Mouse (Mus musculus) layer of hippocampus, postnatal 36 days (tissue): ENCODE measurements around the gene Cyp27b1. TPM values are rescaled to one million over a fixed set of nuclear protein-coding genes. Genes with fewer than 3 reads are reported as not detected.
A peak's percentile ranks its signal among the peaks of the same experiment; 100 is the strongest.

ENCODE experiments used
- DNase-seq, 2 experiments: peaks; one replicate each; pipeline ENCODE4 v3.0.0; 2022
- total RNA-seq, 2 experiments: library from RNA; stranded (reverse); gene quantifications; 2 replicates each; pipeline ENCODE4 v1.2.3; 2021

The Cyp27b1 gene
- 1 to 10 TPM; 1.6 to 1.7 TPM for total RNA-seq

DNA sequence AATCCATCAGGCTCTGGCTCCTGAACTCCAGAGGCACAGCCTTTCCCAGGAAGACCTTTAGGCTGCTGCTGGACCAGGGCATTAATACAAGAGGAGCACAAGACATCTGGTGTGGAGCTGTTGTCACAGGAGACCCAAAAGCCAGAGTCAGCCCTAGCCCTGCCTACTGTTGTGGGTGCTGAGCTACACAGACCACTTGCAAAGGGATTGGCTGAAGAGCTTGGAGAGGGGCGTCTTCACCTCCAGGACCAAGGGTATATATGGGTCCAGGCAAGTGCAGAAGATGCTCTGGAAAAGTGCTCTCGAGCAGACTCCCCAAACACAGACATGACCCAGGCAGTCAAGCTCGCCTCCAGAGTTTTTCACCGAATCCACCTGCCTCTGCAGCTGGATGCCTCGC is at the start of gene Cyp27b1:
TSS of gene Cyp27b1 (plus strand) at position 297 of the 400 bp plus-strand sequence.
- DNase-seq: no peak

DNA sequence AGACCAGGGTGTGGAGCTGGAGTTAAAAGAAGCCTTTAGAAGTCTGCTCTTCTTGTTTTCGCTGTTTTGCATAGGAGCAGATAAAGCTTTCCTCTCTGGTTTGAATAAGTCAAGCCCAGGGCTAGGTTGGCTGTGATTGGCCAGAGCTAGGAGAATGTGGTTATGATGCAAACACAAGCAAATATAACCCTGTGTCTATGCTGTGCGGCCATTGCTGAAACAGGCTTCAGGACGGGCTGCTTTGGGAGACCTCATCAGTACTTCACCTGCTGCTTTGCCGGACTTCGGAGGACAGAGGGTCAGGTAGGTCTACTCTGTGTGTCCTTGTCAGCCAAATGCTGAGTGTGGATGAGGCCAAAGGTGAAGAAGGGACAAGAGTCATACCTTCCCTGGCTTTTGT is 47.5 kb upstream of the Cyp27b1 start, which contains the start of gene Avil:
TSS of gene Avil (plus strand) at position 181 of the 400 bp plus-strand sequence.
- DNase-seq: no peak

DNA sequence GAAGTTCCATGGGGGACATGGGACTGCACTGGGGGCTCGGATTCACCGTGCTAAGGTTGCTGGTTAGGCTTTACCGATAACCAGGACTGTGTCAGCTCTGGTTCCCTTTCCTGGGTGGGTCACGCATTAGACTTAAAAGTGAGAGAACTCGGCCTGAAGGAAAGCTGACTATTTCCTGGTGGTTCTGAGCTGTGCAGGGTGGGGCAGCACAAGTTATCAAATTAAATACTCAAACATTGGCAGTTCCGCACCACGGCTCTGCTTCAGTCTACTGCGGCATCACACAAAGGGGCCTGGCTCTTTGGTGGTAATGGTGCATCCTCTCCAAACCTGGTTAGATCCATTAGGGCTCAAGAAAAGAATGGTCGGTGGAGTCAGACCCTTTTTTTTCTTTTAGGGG is 46.8 kb upstream of the Cyp27b1 start:
- DNase-seq: no peak

DNA sequence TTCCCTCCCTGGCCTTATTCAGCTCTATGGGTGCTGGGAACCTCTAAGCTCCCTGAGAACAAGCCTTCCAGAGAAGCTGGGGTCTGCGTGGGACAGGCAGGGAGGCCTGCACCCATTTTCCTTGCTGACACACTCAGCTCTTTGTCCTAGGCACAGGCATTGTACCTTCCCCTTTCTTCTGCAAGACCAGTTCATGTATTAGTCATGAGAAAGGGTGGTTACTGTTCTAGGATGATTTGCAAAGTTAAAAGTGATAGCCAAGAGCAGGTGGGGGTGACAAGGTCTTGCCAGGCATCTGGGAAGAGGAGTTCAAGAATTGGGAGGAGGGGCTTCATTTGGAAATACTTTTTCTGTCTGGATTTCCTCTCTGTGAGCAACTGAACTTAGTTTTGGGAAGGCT is 46.0 kb upstream of the Cyp27b1 start:
- DNase-seq: no peak

DNA sequence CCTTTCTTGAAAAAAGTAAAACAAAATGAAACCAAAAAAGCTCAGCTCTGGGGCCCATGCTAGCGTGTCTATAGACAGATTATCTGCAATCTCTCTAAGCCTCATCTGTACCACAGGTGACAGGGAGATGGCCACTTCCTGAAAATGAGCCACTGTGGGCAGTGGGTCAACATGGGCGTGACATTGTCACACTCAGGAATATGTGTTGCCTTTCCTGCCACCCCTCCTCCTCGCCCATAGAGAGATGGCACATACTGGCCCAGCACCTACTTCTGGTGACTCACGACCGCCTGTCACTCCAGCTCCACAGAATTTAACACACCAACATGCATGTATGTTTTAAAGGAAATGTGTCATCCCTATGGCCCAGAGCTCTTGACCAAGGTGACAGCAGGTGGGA is 45.3 kb upstream of the Cyp27b1 start:
- DNase-seq: no peak

DNA sequence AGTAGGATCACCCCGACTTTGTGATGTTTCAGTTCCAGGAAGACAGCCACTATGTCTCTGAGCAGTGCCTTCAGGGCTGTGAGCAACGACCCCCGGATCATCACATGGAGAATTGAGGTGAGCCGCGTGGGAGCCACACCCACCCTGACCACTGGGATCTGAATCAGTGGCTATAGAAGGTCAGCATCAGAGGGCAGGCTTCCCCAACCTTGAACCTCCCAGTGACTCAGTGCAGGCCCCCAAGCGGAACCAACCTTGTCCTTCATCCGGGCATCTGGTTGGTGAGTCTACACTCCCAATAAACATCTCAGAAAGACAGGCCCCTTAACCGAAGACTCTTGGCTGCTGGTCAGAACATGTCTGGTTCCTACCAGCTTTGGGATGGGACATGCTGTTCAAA is 44.7 kb upstream of the Cyp27b1 start:
- DNase-seq: no peak

DNA sequence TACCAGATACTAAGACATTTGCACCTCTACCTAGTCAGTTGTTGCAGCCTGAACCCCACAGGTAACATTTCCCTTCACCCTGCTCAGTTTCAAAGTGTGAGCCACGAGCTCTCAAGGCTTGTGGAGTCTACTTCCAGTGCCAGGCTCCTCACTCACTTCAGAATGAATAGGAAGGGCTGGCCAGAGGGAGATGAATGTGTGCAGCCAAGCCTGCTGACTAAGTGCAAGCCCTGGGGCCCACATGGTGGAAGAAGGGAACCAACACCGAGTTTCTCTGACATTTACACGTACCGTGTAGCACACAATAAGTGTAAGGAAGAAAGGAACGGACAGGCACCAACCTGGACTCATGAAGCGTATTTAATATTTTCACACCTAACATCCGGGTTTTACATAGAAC is 44.2 kb upstream of the Cyp27b1 start:
- no peak for DNase-seq

DNA sequence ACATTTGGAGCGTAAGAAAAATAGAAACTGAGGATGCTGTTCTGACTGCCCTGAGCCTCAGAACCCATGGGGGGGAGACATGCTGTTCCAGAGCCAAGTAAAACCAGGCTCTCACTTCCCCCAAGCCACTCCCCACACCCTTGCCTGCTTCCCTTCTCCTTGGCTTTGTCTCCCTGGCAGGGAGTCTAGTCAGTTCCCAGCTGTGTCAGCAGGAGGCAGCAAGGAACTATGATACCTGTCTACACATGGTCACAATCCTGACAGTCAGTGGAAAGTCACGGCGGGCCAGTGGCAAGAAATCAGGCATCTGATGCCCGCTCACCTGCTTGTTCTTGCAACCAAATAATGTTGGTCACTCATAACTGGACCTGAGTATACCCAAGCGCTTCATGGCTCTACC is 31.6 kb upstream of the Cyp27b1 start:
- no peak for DNase-seq

DNA sequence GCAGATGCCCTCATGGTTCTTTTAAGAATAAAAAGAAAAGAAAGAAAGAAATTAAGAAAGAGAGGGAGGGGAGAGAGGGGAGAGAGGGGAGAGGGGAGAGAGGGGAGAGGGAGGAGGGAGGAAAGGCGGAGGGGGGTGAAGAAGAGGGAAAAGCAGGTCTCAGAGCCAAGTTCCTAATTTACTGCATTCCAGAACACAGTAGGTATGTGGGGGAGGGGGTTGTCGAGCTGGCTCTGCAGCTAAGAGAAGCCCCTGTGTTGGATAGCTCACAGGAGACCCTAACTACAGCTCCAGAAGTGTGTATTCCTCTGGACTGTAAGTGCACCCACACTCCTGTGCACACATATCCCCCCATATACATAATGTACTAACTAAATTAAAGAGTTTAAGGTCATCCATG is 31.0 kb upstream of the Cyp27b1 start:
- DNase-seq: no peak

DNA sequence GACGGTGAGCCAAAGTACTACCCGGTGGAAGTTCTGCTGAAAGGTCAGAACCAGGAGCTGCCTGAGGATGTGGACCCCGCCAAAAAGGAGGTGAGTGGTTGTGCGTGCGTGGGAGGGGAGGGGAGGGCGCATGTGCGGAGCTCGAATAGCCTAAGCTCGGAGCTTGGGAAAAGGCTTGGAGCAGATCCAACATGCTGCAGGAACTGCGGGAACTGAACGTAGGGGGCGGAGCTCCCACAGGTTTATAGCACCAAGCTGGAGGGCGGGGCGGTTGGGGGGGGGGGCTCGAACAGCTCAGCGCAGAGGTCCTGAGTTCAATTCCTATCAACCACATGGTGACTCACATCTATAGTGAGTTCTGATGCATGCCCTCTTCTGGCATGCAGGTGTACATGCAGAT is 29.6 kb upstream of the Cyp27b1 start:
- DNase-seq: no peak

DNA sequence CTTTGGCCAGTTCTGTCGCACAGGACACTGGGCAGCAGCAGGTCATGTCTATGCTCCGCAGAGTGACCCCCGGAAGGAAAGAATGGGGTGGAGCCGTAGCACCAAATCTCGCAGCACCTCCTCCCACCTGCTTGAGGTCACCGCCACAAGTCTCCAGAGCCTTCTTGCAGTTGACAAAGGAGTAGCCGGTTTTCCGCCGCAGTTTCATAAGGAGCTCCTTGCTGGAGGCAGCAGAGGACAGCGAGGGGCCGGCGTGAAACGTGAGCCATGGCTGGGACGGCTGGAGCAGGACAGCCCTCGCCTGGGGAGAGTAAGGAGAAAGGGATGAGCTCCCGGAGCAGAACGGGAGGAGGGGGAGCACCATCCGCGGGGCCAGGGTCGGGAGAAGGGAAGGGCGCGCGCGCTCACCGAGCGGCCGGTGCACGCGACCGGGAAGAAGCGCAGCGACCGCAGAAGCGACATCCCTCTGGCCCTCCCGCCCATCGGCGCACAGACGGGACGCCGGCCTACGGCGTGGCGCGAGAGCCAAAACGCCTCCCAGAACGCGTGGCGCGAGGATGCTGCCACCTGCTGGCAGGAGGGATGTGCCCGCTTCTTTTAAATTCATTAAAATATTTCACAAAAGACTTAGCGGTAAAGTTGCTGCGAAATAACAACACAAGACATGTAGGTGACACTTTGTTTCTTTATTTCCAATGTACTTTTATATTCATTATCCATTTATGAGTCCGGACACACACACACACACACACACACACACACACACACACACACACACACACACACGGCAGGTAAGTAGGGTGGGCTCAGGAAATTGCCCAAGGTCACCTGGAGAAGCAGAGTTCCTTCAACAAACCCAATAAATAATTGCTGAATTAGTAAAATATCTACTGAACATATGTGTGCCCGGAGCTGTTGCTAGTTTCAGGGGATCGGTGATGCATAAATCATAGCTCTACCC is 17.4 kb upstream of the Cyp27b1 start, which contains the start of gene Tsfm:
TSS of gene Tsfm (minus strand) at position 505 of the 961 bp plus-strand sequence.
- DNase-seq: peak; percentile 90 to 92

DNA sequence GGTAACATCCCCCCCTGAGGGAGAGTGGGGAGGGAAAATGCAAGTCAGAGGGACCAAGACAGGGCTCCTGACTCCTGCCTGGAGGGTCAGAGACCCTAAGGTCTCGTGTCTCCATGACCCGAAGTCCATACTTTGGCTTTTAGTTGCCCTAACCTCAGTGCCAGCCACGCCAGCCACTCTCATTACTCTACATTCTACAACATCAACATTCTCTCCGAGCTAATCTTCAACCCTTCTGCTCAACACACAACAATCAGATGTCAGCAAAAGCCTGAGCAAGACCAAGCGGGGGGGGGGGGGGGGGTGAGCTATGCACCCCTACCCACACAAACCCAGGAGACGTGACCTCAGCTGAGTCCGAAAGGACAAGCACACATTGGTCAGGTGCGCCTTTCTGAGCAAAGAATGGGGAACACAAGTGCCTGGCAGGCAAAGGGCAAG is 14.7 kb upstream of the Cyp27b1 start:
- DNase-seq: no peak

DNA sequence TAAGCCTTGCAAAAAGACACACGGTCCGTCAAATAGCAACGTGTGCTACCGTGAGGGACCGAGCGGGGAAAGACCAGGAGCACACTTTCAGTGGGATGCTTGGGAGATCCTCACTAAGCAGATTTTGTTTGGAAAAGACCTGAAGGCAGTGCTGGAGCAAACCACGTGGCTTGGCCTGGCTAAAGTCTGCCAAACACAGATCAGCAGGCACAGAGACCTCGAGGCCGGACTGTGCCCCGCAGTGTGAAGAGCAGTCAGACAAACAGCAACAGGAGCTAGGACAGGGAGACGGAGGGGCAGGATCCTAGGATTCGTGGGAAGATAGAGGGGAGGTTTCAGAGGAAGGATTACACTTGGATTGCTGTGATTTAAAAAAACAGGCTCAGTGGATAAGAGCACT is 11.8 kb upstream of the Cyp27b1 start:
- no peak for DNase-seq

DNA sequence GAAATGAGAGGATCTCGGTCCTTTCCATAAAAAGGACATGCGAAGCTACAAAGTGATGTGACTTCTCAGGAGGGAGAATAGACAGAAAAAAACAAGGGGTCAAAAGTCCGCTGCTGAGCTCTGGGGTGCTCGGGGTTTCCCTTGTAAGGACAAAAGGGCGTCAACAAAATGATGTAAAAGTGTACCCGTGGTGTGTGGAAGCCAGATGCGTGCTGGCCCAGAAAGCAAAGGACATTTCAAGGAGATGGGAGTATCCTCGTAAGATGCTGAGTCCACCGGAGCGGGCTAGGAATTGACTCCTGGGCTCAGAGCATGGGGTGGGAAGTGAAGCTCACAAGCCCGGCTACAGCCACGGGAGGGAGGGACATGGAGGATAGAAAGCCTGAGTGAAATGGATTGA is 10.4 kb upstream of the Cyp27b1 start:
- DNase-seq: no peak

DNA sequence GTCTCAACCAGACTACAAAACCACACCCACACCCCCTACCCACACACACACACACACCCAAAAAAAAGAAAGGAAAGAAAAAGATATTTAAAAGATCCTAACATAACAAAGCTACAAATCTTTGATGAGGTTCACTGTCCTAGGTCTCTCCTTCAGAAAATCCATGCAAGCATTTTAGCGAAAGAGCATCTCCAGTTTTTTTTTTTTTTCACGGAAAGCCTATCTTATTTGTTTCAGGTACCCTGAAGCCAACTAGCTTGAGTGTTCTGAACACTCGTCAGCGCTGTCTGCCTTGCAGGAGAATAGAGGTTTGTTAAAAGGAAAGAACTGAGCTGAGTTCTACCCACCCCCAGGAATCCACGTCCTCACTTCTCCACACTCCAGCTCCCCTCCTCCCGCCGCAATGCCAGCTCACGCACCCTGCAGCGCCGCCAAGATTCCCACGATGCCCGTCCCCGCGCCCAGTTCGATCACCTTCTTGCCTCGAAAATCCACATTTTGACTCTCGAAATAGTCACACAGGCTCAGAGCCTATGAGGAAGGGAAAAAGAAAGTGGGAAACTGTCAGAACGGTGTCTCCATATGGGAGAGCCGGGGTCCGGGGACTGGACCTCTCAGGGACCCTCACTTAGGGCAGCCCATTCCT is 7.4 kb upstream of the Cyp27b1 start:
- no peak for DNase-seq

DNA sequence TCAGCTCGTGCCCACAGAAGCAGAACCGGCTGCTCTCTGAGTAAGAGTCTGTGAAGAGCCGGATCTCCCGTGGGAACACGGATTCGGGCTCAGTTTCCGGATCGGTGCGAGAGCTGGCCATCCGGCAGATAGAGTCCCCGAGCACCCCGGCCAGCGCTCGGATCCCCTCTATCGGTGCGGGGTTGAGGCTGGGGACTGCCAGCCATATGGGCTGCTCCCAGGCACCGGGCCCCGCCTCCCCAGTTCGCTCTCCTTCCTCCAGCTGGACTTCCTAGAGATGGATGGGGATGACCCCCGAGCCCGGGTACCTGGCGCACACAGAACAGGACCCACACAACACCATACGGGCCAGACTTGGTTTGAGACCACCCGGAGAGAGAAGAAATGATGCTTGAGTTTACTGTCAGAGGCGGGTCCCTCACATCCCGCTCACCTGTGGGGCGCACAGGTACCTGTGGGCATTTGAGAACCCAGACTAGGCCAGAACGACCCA is 6.7 kb upstream of the Cyp27b1 start, which contains the start of the genes Mettl1 and Eef1akmt3:
TSS of gene Mettl1 (plus strand) at position 141 of the 493 bp plus-strand sequence.
TSS of gene Eef1akmt3 (minus strand) at position 240 of the 493 bp plus-strand sequence.
- peak in 1 of 2 experiments; percentile 50 for DNase-seq

DNA sequence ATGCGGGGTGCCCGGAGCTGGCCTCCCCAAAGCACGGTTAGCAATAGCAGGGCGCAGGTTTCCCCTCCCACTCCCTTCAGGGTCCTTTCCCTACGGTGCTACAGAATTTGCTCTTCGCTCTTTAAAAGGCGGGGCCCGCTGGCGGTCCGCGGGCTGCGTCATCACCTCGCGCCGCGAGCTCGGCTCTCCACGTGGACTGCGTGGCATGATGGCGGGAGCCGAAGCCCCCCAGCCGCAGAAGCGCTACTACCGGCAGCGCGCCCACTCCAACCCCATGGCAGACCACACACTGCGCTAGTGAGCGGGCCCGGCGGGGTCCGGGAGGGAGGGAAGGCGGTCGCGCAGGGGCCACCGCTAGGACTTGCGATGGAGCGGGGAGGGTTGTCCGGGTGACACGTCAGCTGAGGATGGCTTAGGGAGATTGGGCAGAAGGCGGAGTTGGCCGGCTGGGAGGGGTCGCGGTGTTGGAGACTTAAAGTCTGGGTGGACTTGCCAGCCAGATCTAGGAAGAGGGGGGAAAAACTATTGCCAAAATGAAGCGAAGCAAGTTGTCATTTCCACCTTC is 6.2 kb upstream of the Cyp27b1 start:
- DNase-seq: peak; percentile 92

DNA sequence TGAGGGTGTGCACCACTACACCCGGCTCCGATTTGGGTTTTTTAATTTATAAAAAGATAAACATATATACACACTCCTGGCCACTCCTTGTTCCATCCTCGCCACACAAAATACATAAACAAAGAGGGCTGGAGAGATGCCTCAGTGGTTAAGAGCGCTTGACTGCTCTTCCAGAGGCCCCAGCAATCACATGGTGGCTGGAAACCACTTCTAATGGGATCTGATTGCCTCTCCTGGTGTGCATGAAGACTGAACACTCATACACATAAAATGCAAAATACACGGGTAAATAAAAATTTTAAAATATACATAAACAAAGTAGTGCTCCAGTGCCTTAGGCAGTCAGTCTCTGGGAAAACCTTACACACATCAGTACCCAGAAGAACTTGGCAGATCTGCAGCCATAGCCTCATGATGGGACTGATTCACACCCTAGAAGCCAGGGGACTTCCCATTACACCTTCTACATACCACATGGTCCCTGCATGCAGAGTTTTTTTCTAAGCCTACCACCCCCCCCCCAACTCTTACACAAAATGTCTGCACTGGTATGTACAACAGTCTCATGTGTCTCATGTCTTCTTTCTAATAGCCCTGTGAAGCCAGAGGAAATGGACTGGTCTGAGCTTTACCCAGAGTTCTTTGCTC is 5.5 kb upstream of the Cyp27b1 start:
- no peak for DNase-seq

DNA sequence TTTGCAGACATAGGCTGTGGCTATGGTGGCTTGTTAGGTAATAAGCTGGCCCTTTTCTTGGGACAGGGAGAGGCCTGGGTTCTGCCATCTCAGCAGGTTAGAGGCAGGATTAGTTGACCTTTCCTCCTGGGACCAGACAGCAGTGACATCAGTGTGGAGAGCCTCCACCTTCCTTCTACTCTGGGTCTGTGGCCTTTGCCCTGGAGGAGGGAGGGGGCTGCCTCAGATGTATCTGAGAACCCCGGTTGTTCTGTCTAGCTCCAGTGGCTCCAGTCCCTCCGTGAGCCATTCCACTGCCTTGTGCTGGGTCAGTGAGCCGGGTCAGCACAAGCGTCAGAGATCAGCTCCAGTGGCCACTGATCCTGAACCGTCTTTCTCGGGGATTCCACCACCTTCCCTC is 4.9 kb upstream of the Cyp27b1 start:
- no peak for DNase-seq

DNA sequence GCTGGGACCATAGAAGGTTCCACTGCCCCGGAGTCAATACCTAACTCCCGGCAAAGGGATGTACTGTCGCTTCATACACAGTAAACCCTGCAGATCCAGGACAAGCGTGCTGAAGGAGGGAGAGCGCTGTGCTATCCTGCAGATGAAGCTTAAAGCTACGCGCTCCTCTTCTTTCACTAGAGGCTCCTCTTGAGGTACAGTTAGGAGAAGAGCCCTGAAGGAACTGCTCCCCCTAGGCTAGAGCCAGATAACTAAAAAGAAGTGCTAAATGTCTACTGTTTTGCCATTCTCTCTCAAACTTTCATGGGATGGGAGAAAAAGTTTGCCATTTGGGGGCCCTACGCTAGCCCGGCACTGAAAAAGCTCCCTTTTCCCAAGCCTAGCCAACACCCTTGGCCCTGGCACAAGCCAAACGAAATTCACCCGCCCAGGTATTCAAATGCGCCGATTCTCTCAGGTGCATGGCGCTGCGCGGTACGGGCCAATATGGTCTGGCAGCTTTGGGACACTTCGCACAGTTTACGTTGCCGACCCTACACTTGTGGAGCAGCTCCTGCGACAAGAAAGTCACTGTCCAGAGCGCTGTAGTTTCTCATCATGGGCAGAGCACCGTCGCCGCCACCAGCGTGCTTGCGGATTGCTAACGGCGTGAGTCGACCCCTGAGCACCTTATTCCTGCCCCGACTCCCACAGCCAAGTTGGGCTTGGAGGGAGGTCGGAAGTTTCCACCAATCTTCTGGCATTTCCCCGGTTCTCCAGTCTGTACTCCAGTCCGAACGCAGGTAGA is 751 bp downstream of the Cyp27b1 start:
- no peak for DNase-seq

DNA sequence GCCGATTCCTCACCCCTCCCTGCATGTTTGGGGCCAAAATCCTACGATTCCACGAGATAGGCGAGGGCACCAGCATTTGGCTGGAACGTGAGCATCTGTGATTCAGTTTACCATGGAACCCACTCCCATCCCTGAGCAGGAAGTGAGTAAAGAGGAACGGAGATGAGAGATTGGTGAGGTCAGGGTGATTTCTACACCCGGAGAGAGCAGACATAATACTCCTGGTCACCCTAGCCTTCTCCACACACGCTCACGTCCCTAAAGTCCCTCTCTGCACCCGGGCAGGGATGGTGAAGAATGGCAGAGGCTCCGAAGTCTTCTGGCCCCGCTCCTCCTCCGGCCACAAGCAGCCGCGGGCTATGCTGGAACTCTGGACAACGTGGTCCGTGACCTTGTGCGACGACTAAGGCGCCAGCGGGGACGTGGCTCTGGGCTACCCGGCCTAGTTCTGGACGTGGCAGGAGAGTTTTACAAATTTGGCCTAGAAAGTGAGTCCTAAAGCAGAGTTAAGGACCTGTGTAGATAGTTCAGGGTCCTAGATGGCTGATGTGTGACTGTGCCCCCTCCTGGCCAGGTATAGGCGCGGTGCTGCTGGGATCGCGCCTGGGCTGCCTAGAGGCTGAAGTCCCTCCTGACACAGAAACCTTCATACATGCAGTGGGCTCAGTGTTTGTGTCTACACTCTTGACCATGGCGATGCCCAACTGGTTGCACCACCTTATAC is 1.5 kb downstream of the Cyp27b1 start:
- DNase-seq: no peak
